Mouse (Mus musculus) cortical plate, adult 2 months (tissue): ENCODE measurements around the gene Qrfpr. TPM values are rescaled to one million over a fixed set of nuclear protein-coding genes. Genes with fewer than 3 reads are reported as not detected.

Experiments used
- H3K27ac ChIP-seq: fragments of 200-500 bp; 2 replicates; pipeline ENCODE4 v1.5.1; 2012; ENCODE audit warnings: low read length, control low read depth, inconsistent platforms; ENCODE audit not compliant: insufficient read depth
- H3K4me1 ChIP-seq: fragments of 200-500 bp; 2 replicates; pipeline ENCODE4 v1.6.1; 2011; ENCODE audit warnings: low read length; ENCODE audit not compliant: control insufficient read depth, insufficient read depth
- H3K4me3 ChIP-seq: fragments of 200-500 bp; 2 replicates; pipeline ENCODE4 v1.5.1; 2011; ENCODE audit warnings: mild to moderate bottlenecking, low read length, control low read depth; ENCODE audit not compliant: insufficient read depth
- CTCF ChIP-seq: fragments of 200-500 bp; IDR thresholded peaks from 2 replicates; pipeline ENCODE4 v1.5.1; 2011; ENCODE audit warnings: mild to moderate bottlenecking, control low read depth, low read length; ENCODE audit not compliant: insufficient read depth; ENCODE audit errors: extremely low read depth
- POLR2A ChIP-seq: fragments of 200-500 bp; IDR thresholded peaks from 2 replicates; pipeline ENCODE4 v1.6.1; 2011; ENCODE audit warnings: mild to moderate bottlenecking, low read length, control low read depth; ENCODE audit not compliant: insufficient read depth; ENCODE audit errors: extremely low read depth
- polyA plus RNA-seq: library from polyadenylated mRNA; depleted of rRNA; stranded (reverse); fragments of >200 nt; gene quantifications from 2 replicates; pipeline ENCODE4 v1.2.3, GENCODE M21; 2012

Gene Qrfpr
- polyA plus RNA-seq, 1 experiment = 5.4 TPM

GRCm38 (mm10) chr3:36209776-36210555 is 12.1 kb downstream of the Qrfpr start:
- no peak overlapping the region for H3K27ac ChIP-seq

GRCm38 (mm10) chr3:36207520-36208264 is 14.4 kb downstream of the Qrfpr start:
- TF ChIP-seq POLR2A = no peak
- no peak for TF ChIP-seq CTCF
- Histone ChIP-seq H3K4me3 (no peak overlapping the region), H3K27ac (no peak overlapping the region), H3K4me1 (peaks cover 5% of the 10 kb centered on the region)

More at GRCm38 (mm10) chr3:36209776-36210555, 12.1 kb downstream of the Qrfpr start:
- TF ChIP-seq POLR2A = no peak
- TF ChIP-seq CTCF = peak; percentile 37; the same call in 1 of the 2 replicates
- Histone ChIP-seq H3K4me3 (no peak overlapping the region; the same call in 1 of the 2 replicates), H3K4me1 (peaks cover 5% of the 10 kb centered on the region; the same call in 1 of the 2 replicates)

- TF ChIP-seq POLR2A (no peak), CTCF (no peak)
These were observed 19.2 kb downstream of the Qrfpr start for GRCm38 (mm10) chr3:36202932-36203331.

GRCm38 (mm10) chr3:36201098-36201497 is 21.0 kb downstream of the Qrfpr start:
- H3K4me1 ChIP-seq = peaks cover 5% of the 10 kb centered on the region
- no peak overlapping the region for H3K4me3 ChIP-seq
- TF ChIP-seq CTCF (no peak), POLR2A (no peak)
- no peak overlapping the region for H3K27ac ChIP-seq

More at GRCm38 (mm10) chr3:36202932-36203331, 19.2 kb downstream of the Qrfpr start:
- H3K27ac ChIP-seq = peak overlapping the region; percentile 43; the same call in 1 of the 2 replicates
- no peak overlapping the region for H3K4me3 ChIP-seq
- peaks cover 5% of the 10 kb centered on the region for H3K4me1 ChIP-seq

- Histone ChIP-seq H3K4me1 (no peaks in the 10 kb centered on the region), H3K4me3 (no peak overlapping the region), H3K27ac (no peak overlapping the region)
- TF ChIP-seq CTCF (no peak), POLR2A (no peak)
These were observed 32.9 kb downstream of the Qrfpr start for GRCm38 (mm10) chr3:36189243-36189642.

GRCm38 (mm10) chr3:36186510-36186909 is 35.6 kb downstream of the Qrfpr start:
- H3K4me3 ChIP-seq = no peak overlapping the region
- TF ChIP-seq POLR2A = no peak
- no peak for TF ChIP-seq CTCF
- H3K27ac ChIP-seq = no peak overlapping the region
- no peaks in the 10 kb centered on the region for H3K4me1 ChIP-seq

GRCm38 (mm10) chr3:36181519-36181918 is 40.6 kb downstream of the Qrfpr start:
- no peak for TF ChIP-seq POLR2A
- peak; percentile 52 for TF ChIP-seq CTCF
- Histone ChIP-seq H3K4me1 (no peaks in the 10 kb centered on the region), H3K27ac (no peak overlapping the region)

GRCm38 (mm10) chr3:36173761-36174160 is 48.4 kb downstream of the Qrfpr start:
- no peak overlapping the region for H3K4me3 ChIP-seq
- peaks cover 3% of the 10 kb centered on the region; the same call in 1 of the 2 replicates for H3K4me1 ChIP-seq
- TF ChIP-seq CTCF (no peak), POLR2A (no peak)
- no peak overlapping the region for H3K27ac ChIP-seq

More at GRCm38 (mm10) chr3:36181519-36181918, 40.6 kb downstream of the Qrfpr start:
- H3K4me3 ChIP-seq = no peak overlapping the region

GRCm38 (mm10) chr3:36171348-36171747 is 50.8 kb downstream of the Qrfpr start:
- peaks cover 5% of the 10 kb centered on the region for H3K4me1 ChIP-seq
- TF ChIP-seq CTCF (no peak), POLR2A (no peak)
- H3K27ac ChIP-seq = no peak overlapping the region; the same call in 1 of the 2 replicates
- no peak overlapping the region for H3K4me3 ChIP-seq
